Mouse (Mus musculus) cerebellum, postnatal 14 days (tissue): ENCODE data around the gene Obsl1.

ENCODE experiments used
- DNase-seq, 2 experiments: peaks; one replicate each; pipeline ENCODE4 v3.0.0; 2021; ENCODE audit warnings: mixed read lengths in 2 of 2

The Obsl1 gene

DNA sequence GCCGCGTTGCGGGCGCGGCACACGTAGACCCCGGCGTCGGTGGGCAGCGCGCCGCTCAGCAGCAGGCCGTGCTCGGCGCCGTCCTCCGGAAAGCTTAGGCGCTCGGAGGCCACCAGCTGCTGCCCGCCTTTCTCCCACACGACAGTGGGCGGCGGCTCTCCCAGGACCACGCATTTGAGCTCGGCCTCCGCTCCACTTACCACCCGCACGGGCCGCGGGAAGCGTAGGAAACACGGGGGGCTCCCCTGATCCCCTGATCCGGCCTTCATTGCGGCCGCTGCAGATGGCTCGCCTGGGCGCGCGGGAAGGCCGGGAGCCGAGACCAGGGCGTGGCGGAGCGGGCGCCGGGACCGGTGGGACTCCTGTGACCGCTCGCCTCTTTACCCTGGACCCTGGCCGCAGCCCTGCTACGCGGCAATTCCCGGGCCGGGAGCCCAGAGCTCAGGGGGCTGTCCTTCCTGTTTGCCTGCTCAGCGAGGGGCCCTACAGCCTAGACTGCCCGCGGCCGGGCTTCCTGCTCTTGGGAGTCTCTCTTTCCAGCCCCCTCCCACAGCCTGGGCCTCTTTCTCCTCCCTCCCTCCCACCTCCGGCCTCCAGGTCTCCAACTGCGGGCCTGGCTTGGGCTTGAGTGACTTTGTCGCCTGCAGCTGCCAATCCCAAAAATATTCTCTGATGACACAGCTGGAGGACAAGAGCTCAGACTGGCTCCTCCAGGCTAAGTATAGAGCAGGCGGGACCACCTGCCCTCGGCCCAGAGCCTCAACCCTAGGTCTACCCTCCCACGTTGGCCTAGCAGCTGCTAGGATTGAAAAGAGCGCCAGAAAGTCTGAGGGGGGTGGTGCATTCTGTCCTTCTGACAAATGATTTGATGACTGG, at the start of gene Obsl1:
Gene Obsl1, minus strand, starts transcription at position 497 of the 876 bp plus-strand sequence.
- DNase-seq = peak; percentile 72 to 75

DNA sequence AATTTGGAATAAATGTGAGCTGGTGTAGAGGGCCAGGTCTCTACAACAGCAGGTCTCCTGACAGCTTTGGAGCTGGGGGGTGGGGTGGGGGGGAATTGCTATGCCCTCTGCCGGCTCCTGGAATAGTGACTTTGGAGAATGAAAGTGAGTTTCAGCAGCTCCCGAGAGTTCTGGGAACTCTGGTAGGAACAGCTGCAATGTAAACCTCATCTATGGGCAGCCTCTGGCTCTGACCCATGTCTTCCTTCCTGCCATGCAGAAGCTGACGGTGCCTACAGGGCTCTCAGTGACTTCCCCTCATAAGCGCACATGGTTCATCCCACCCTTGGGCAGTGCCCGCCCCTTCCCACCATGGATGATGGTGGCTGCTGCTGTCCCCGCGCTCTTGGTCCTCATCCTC, 49.4 kb upstream of the Obsl1 start:
- DNase-seq = no peak

DNA sequence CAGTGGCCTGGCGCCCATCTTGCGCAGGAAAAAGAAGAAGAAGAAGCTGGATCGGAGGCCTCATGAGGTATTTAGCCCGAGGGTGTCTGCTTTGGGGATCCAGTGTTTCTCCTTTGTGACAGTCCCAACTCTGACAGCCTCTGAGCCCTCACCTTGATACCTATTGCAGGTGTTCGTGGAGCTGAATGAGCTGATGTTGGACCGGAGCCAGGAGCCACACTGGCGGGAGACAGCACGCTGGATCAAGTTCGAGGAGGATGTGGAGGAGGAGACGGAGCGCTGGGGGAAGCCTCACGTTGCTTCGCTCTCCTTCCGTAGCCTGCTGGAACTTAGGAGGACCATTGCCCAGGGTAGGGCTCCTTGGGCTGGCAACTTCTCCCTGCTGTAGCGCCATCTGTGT, 44.3 kb upstream of the Obsl1 start:
- DNase-seq = no peak

DNA sequence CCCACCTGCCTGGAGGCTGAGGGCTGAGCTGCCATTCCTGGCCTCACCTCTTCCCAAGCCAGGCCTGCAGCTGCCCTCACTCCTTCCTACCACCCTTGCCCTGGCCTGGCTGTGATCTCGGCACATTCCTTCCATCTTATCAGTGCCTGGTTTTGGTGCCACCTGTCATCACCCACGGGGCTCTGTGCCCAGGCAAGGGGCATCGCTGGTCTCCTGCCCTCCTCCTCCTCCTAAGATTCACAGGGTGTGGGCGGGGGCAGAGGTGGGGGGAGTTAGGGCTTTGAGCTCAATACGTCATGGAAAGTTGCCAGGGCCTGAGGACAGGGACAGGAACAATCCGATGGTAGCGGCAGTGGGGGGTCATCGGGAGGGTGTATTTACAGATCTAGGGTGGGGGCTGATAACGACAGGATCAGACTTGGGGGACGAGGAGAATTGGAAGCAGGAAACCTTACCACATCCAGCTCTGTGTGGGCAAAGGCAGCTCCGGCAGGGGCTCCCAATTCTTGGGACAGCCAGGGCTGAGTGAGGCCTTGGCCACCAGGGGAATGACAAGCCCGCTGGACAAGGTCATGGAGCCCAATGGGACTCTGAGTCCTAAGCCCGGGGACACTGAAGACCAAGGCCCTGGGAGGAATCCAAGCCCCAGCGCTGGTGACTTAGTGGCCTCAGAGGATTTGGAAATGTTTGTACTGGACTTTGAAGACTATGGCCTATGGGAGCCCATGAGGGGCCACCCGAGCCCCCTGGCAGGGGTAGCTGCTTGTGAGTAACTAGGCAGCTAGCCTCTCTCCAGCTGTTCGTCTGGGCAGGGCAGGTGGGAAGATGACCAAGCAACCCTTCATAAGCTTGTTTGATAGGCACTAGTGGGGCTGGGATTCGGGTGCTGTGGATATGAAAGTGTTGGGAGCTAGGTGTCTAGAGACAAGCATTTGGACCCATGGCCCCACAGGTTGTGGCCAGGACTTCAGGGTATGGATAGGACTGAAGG, 43.3 kb upstream of the Obsl1 start:
- no peak for DNase-seq

DNA sequence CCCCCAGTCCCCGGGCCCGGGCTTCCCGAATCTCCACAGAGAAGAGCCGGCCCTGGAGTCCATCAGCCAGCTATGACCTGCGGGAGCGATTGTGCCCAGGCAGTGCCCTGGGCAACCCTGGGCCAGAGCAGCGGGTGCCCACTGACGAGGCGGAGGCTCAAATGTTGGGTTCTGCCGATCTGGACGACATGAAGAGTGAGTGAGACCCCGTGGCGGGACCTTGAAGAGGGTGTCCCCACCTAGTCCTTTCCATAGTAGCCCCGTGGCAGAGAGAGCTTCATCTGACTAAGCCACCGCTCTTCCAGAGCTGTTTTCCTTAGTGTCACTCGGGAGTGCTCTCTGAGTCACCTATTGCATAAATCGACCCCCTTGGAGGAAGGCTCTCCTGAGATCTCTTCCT, 42.6 kb upstream of the Obsl1 start:
- no peak for DNase-seq

DNA sequence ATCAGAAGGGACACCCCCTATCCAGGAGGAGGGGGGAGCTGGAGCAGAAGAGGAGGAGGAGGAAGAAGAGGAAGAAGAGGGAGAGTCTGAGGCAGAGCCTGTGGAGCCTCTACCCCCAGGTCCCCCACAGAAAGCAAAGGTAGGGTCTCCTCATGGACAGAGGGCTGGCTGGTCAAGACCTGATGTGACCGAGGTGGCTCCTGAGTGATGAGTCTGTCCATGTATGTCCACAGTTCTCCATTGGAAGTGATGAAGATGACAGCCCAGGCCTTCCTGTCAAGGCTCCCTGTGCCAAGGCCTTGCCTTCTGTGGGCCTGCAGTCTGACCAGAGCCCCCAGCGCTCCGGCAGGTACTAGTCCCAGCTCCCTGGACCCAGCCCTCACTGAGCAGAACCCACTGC, 41.8 kb upstream of the Obsl1 start:
- DNase-seq = no peak

DNA sequence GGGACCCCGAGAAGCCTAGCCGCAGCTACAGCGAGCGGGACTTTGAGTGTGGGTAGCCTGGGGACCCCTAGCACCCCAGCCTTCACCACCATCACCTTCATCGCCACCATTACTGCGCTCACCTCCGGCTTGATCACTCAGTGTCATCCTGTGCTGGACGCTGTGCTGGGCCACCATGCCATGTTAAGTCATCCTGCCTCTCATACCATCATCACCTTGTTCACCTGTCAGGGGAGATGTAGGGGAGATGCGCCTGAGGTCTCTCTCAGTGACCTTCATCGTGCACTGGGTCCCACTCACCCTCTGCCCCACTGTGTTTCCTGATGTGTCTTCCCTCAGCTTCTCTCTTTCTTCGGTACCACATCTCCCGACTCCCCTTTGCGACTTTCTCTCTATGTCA, 41.1 kb upstream of the Obsl1 start:
- DNase-seq = no peak

DNA sequence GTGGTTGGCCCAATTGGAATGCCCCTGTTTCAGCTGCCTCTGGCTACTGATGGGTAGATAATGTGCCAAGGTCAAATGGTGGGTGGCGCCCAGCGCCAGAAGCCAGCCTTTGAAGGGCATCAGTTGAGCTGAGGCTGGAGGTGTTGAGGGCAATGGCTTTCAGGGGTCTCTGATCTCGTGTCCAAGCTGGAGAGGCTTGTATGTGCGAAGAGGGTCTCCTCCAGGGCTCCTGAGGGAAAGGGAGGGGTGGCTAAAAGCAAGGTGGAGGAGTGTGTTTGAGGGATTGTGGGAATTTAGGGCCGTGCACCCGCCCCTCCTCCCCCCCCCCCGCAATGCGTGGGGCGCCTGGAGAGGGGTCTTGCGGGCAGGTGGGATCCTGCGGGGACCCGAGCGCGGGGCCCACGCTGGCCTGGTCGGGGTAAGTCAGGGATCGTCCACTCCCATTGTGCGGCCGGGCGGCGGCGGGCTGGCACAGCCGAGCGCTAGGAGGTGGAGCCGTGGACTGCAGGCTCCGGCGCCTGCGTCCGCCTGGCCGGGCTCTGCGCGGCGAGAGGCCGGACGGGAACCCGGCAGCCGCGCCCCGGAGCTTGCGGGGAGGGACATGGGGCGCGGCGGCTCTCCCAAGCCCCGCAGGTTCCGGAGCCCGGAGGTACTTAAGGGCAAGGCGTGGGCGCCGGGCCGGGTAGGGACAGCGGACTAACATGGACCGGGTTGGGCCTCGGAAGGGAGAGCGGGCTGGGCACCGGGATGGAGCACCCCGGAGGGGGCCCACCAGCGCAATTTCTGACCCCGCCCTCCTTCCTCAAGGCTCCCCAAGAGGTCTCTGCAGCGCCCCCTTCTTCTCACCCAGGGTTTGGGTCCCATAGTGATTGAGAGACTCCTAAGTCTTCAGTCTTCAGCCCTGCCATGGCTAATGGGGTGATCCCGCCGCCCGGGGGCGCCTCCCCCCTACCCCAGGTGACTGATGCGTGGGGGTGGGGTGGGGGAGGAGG, 40.0 kb upstream of the Obsl1 start, which contains the start of gene Slc4a3:
Gene Slc4a3, plus strand, starts transcription at position 302 of the 992 bp plus-strand sequence.
- DNase-seq = peak; percentile 78 to 84

DNA sequence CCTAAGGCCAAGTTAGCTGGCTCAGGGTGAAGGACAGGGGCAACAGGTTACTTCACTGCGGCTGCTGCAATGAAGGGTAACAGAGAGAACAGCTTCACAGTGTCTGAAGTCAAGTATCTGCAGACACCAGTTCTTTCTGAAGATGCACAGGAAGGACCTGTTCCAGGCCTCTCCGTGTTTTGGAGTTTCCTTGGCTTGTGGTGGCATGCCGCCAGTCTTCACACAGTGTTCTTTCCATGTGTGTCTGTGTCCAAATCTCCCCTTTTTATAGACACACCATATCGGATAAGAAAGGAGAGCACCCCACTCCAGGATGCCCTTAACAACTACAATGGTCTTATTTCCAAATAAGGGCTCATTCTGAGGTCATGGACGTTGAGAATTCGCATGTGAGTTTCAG, 38.1 kb upstream of the Obsl1 start:
- DNase-seq = no peak

DNA sequence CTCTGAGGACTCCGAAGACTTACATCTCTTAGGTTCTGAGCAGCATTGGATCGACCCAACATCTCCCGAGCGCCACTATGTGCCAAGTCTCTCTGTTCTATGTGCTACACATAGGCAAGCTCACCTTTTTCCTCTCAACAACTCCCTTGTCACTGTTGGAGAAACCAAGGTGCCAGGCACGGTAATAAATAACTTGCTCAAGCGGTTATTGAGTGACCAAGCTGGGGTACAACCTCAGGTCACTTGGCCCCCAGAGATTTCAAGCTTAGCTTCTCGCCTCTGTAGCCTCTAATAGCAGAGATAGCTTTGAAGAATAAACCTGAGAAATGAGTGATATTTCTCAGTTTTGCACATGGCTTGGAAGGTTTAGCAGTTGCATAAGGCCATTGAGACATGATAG, 35.2 kb upstream of the Obsl1 start:
- DNase-seq = no peak

DNA sequence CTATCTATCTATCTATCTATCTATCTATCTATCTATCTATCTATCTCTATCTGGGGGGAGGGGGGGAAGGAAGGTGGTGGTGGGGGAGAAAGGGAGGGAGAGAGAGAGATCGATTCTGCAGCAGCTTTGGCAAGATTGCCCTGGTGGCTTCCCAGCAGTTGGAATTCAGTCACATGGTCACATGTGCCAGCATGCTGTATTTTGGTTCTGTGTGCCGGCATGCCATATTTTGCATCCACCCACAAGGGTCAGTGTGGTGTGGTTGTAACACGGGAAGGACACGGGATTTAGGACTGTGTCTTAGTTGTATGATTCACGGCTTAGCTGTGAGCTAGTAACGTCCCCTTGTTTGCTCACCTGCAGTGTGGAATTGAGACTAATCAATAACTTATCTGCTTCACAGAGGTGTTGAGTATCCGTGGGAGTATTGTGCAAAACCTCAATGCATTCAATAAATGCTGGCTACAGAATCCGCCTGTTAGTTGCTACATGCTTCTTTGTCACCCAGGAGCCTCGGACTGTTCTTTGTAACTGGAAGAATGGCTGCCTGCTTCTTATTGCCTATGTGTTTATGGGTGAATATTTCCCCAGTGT, 32.4 kb upstream of the Obsl1 start:
- DNase-seq = no peak

DNA sequence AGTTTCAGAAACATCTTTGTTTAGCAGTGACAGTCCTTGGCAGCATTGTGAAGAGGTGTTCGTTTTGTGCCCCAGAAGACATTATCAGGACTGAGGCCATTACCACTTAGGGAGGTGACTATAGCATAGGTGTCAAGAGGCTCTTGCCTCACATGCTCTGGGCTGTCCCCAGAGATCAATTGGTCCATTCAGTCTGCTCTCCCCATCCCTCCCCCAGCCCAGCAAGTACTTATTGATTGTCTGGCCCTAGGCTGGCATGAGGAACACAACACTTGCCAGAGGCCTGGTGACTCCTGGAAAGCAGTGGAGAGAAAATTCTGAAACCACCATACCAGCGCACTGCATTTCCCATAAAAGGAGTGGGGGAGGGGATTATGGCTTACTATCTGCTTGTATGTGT, 31.3 kb upstream of the Obsl1 start:
- DNase-seq = no peak

DNA sequence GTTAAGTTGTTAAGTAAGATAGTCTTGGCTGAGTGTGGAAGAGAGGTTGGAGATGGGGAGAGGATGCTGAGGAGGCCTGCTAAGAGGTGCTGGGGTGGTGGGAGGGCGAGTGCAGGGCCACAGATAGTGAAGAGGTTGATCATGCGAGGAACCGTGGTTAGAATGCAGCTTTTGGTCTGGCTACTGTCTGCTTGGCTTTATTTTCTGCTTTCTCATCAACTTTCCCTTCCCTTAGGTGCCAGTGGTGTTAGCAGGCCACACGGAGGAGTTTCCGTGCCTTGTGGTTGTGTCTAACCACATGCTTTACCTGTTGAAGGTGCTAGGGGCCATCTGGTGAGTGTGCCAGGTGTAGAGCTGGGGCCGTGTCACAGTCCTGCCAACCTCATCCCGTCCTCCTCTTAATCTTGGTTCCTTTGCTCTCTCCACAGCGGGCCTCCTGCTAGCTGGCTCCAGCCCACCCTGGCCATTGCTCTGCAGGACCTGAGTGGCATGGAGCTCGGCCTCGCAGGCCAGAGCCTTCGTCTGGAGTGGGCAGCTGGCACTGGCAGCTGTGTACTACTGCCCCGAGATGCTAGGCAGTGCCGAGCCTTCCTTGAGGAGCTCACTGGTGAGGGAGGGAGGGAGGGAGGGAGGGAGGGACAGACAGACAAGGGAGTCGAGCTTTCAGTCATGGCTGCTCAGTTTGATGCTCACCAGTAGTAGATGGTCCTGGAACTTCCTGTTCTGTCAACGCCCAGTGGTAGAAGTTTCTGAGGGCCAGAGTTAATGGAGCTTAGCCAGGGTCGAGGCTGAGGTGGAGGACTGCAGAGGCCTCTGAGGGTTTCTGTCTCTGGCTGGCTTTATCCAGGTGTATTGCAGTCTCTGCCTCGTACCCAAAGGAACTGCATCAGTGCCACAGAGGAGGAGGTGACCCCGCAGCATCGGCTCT, 27.3 kb upstream of the Obsl1 start:
- DNase-seq = no peak

DNA sequence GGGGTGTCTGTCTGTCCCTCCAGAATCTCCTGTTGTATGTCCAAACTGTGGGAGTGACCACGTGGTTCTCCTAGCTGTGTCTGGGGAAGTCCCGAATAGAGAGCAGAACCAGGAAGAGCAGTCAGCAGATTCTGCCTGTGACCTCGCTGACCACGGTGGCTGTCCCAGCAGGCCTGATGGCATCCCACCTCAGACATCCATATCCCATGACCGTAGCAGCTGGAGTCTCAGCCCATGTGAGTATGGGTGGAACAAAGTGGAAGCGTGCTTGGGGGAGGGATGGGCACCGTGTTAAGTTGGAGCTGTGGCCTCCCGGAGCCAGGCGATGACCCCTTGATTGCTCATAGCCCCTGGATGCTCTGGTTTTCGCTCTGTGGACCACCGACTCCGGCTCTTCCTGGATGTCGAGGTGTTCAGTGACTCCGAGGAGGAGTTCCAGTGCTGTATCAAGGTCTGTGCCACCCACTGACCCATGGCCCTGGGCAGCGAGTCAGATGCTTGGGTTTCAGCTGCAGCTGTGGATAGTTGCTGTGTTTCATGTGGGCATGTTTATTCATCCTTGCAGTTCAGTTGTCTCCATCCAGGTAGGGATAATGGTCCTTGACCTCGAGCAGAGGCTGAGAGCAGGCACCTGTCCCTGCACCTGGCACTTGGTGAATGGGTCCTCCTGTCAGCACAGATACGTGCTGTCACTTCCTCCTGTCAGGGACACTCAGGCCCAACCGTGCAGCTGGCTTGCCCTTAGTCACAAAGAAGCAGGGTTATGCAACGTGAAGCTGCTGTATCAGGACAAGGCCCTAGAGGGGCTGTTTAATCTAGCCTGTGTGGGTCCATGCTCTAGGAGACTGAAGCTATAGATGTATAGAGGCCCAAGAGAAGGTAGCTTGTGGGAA, 26.3 kb upstream of the Obsl1 start:
- DNase-seq = no peak

DNA sequence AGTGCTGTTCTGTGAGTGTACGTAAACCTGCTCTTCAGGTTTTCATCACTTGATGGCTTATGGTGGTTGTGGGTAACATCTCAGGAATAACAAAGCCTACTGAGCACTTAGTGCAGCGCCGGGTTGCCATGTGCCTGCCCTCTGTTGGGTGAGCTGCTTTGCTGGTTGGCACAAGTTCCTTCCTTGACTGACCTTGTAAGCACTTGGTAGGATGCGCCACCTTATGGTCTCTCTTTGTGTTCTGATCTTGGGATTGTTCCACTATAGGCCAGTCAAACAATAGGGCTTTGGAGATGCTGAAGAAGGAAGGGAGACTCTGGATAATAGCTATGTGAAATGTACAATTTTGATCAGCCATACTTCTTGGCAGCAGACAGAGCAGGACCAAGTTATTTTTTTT, 24.3 kb upstream of the Obsl1 start:
- no peak for DNase-seq

DNA sequence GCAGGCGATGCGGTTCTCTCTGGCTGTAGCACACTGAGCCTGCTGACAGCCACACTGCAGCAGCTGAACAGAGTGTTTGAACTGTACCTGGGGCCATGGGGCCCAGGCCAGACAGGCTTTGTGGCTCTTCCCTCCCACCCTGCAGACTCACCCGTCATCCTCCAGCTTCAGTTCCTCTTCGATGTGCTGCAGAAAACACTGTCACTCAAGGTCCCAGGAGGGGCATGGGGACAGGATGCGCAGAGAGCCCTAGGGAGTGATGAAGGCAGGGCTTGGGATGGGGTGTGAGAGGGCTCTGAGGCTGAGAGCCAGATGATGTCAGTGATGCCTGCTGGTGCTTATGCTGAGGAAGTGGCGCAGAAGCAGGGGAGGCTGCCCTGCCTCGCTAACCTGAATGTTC, 18.4 kb upstream of the Obsl1 start:
- DNase-seq = no peak

DNA sequence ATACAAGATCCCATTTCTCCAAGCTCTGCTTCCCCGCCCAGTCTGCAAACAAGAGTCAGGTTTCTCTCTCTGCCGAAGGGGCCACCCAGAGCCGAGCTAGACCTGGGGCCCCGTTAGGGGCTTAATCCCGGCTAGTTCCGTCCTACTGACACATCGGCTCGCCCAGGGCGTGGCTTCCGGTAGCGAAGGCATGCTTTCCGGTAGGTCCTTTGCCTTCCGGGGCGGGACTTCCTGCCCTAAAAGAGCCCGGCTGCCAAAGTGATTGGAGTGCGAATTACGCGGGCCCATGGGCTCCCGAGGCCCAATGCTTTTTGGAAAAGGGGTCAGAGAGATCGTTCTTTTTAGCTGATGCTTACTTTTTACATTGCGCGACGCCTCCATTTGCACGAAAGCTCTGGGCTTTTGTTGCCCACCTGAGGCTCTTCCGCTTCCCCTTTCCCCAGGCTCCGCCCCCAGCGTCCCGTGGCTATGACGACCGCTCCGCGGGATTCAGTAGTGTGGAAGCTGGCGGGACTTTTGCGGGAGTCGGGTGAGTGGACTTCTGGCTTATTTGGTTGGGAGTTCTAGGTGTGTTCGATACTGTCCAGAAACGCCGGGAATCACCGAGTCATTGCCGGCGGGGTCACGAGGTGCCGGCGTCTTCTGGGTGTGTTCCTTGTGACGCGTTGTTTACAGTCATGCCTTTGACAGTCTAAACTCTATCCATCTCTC, 15.2 kb upstream of the Obsl1 start, which contains the start of gene Stk11ip:
Gene Stk11ip, plus strand, starts transcription at position 209 of the 711 bp plus-strand sequence.
- peak; percentile 90 to 93 for DNase-seq

DNA sequence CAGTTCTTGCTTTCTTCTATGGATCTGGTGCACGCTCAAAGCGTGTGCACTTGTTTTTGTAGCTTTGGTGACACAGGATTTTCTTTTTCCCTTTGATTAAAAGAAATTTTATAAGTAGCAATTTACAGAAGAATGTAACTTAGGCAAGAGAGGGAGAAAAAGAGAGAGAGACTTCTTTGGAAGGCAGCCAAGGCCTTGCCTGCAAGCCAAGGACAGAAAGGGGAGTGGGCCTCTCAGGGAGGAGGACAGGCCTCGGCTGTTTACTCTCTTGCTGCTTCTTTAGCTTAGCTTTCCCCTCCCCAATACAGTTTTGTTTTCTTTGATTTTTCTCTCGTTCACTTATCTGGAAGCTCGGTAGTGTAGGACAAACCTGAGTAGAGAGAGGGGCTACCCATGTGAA, 13.3 kb upstream of the Obsl1 start:
- DNase-seq = no peak

DNA sequence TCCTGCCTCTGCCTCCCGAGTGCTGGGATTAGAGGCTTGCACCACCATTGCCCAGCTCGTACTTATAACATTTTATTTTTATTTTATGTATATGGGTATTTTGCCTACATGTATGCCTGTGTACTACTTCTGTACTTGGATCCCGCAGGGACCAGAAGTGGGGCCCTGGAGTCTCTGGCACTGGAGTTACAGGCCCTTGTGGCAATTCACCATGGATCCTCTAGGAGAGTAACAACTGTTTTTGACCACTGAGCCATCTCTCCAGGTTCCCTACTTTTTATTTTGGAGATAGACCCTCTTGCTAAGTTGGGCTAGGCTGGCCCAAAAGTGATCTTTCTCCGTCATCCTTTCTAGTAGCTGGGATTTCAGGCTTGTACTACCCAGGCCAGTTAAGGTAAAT, 12.2 kb upstream of the Obsl1 start:
- DNase-seq = no peak
